Mouse (Mus musculus): Measurements from ENCODE around the gene Dnaaf3. TPM values are rescaled to one million over a fixed set of nuclear protein-coding genes. Genes with fewer than 3 reads are reported as not detected.

Dnaaf3 gene
- polyA plus RNA-seq, 1 experiment from 2014 or later: 3.5 TPM

DNA sequence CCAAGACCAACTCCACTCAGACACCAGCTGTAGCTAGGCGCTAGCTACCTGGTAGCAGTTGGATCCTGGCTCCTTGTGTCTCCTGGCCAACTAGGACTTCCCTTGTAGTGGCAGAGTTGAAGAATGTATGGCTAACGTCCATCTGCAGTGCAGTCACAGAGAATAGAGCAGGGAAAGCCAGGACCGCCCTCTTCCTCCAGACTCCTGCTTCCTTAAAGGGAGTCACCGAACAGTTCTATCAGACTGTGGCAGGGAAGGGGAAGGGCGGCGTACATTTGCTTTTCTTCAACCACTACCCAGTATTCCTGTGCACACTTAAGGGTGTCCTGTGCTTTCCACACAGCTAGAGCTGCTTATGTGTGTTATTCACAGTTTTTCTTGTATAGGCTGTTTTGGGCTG is 40.9 kb downstream of the Dnaaf3 start:
- H3K27ac ChIP-seq: 0 out of 2 replicates have a peak overlapping the region, but pooled peaks have one; percentile 7
- H3K9ac ChIP-seq: no peak overlapping the region
- ATAC-seq (replicated peaks; ENCODE audit: low FRiP score): no peak
- H3K27me3 ChIP-seq: no peaks in the 10 kb centered on the region
- H3K4me2 ChIP-seq: no peak overlapping the region
- WGBS: 78% methylated on average over 6 of the region's 6 CpGs
- H3K4me3 ChIP-seq (replicated peaks): no peak overlapping the region
- H3K9me3 ChIP-seq (replicated peaks): no peaks in the 10 kb centered on the region
- peaks cover 79% of the 10 kb centered on the region for H3K36me3 ChIP-seq
- peaks cover 16% of the 10 kb centered on the region for H3K4me1 ChIP-seq

DNA sequence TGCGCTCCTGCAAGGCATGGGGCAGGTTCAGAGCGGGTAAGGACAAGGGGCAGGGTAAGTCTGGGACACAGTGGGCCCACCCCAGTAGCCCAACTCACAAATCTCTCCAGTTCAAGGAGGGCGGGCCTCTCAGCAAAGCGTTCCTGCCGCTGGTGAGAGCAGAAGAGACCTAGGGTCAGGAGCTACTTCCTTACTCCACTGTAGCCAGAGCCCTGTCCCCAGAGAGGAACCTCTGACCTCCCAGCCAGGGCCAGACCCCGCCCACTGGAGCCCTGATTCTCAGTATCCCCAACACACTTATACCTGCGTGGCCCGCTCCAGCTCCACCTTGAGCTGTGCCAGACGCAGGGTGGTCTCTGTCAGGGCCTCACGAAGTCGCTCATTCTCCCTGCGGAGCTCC is 50.0 kb downstream of the Dnaaf3 start:
- Histone ChIP-seq H3K9ac (no peak overlapping the region), H3K9me3 (replicated peaks) (no peaks in the 10 kb centered on the region), H3K27ac (no peak overlapping the region), H3K4me2 (no peak overlapping the region), H3K4me3 (replicated peaks) (no peak overlapping the region), H3K4me1 (peaks cover 33% of the 10 kb centered on the region), H3K27me3 (no peaks in the 10 kb centered on the region), H3K36me3 (peaks cover 64% of the 10 kb centered on the region)
- no peak for ATAC-seq (replicated peaks; ENCODE audit: low FRiP score)
- 87% methylated on average over 12 of the region's 12 CpGs for WGBS

DNA sequence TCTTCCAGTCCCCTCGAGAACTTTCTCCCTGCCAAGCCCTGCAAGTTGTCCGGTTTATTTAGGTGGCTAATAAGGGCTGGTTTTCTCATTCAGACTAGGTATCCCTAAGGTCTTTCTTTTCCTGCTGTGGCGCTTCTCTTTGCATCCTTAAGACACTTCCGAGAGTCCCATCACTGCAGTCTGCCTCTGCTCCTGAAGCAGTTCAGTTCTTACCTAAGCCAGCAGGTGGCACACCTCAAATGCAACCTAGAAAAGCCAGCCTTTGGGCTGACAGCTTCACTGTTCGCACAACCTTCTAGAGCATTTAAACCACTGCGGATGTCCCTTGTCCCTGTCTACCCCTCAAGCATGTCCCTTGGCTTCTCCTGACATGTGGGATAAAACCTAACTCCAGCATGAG is 52.6 kb downstream of the Dnaaf3 start:
- H3K4me3 ChIP-seq (replicated peaks): peak overlapping the region; percentile 49; the same call in 1 of the 2 replicates
- 26% methylated on average over 6 of the region's 6 CpGs for WGBS
- H3K4me2 ChIP-seq: peak overlapping the region; percentile 86; the same call in 1 of the 2 replicates
- peaks cover 40% of the 10 kb centered on the region for H3K36me3 ChIP-seq
- ATAC-seq (replicated peaks; ENCODE audit: low FRiP score): no peak
- H3K4me1 ChIP-seq: peaks cover 27% of the 10 kb centered on the region
- peaks cover 17% of the 10 kb centered on the region for H3K27me3 ChIP-seq
- no peak overlapping the region for H3K9ac ChIP-seq
- peak overlapping the region; percentile 97; the same call in 1 of the 2 replicates for H3K27ac ChIP-seq
- no peaks in the 10 kb centered on the region for H3K9me3 ChIP-seq (replicated peaks)

DNA sequence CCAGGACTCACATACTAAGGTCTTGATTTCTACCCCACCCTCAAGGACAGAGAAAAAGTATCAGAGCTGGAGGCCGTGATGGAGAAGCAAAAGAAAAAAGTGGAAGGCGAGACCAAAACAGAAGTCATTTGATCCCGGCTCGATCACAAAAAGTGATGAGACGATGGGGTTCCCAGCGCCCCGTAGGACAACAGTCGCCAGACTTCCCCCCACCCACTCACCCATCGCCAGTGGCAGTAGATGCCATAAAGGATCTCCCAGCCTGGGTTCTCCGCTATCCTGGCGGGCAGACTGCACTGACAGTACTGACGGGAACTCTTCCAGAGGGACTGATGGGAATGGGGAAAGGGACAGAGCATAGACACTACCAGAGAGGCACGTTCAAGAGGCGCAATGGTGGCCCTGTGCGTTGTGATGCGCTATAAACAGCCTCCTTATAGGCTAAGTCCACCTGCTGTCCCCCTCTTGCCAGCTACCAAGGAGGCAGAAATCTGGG is 53.4 kb downstream of the Dnaaf3 start:
- Histone ChIP-seq H3K4me3 (replicated peaks) (peak overlapping the region; percentile 49), H3K36me3 (peaks cover 32% of the 10 kb centered on the region), H3K27ac (peak overlapping the region; percentile 97), H3K9ac (peak overlapping the region; percentile 46), H3K4me1 (peaks cover 32% of the 10 kb centered on the region), H3K4me2 (peak overlapping the region; percentile 86), H3K27me3 (peaks cover 23% of the 10 kb centered on the region), H3K9me3 (replicated peaks) (no peaks in the 10 kb centered on the region)
- ATAC-seq (replicated peaks; ENCODE audit: low FRiP score): no peak
- 2% methylated on average over 16 of the region's 16 CpGs for WGBS

DNA sequence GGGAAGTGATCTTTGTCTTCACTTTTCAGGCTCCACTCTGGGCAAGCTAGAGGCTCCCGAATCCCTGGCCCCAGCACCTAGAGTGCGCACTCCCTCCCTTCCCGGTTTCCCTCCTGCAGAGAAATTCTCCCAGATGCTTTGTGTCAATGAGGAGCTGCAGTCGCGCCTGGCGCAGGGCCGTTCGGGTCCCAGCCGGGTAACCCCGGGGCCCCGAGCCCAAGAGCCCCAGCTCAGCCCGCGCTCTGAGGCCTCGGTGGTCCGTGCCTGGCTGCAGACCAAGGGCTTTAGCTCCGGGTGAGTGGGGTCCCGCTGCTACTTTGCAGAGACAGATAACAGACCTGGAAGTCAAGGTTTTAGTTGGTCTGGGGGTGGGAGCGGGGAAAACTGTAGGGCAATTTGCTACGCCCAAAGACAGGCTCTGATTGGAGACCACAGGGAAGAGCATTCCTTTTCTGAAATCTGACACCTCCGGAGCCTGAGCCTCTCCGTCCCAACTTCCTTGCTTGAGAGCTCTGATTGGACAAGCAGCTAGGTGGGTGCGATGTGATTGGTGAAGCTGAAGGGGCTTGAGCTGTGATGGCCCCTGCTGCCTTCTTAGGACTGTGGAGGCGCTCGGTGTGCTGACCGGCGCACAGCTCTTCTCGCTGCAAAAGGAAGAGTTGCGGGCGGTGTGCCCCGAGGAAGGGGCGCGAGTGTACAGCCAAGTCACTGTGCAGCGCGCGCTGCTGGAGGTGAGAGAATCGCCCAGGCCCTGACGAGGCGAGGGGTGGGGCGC is 54.0 kb downstream of the Dnaaf3 start:
- peaks cover 30% of the 10 kb centered on the region for H3K27me3 ChIP-seq
- peak overlapping the region; percentile 97 for H3K27ac ChIP-seq
- H3K4me3 ChIP-seq (replicated peaks): peak overlapping the region; percentile 49
- peaks cover 32% of the 10 kb centered on the region for H3K4me1 ChIP-seq
- peak; percentile 98 for ATAC-seq (replicated peaks; ENCODE audit: low FRiP score)
- H3K9me3 ChIP-seq (replicated peaks): no peaks in the 10 kb centered on the region
- peaks cover 25% of the 10 kb centered on the region for H3K36me3 ChIP-seq
- H3K9ac ChIP-seq: peak overlapping the region; percentile 59
- H3K4me2 ChIP-seq: peak overlapping the region; percentile 86
- WGBS: under 1% methylated on average over 39 of the region's 39 CpGs

DNA sequence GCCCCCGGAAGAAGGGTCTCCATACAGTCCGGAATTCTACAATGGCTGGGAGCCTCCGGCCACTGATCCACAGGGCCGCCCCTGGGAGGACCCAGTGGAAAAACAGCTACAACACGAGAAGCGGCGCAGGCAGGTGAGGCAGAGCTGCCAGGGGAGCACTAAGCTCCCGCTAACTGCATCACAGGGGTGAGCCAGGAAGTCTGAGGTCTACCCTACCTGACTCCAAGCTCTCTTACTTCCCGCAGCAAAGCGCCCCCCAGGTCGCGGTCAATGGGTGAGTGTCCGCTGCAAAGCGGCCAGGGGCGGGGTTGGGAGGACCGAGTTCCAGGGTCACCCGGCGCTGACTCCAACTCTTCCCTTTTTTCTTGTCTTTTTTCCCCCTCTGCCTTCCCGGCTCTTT is 58.3 kb downstream of the Dnaaf3 start:
- no peak overlapping the region for H3K27ac ChIP-seq
- H3K4me1 ChIP-seq: peaks cover 29% of the 10 kb centered on the region
- H3K36me3 ChIP-seq: no peaks in the 10 kb centered on the region
- H3K4me3 ChIP-seq (replicated peaks): no peak overlapping the region
- ATAC-seq (replicated peaks; ENCODE audit: low FRiP score): no peak
- H3K9ac ChIP-seq: no peak overlapping the region
- no peaks in the 10 kb centered on the region for H3K9me3 ChIP-seq (replicated peaks)
- peaks cover 67% of the 10 kb centered on the region for H3K27me3 ChIP-seq
- H3K4me2 ChIP-seq: peak overlapping the region; percentile 31; the same call in 1 of the 2 replicates
- WGBS: 12% methylated on average over 19 of the region's 19 CpGs

Small RNAs within 50 kb of the gene (microRNA-seq; reads per million reads assigned to microRNA genes)
- not detected for gene Gm23577

Other genes with a start within 250 kb of the Dnaaf3 start
- 0.14 TPM in 1 of 2 replicates, not detected in the other for gene Ncr1, start 194.7 kb downstream of the Dnaaf3 start, polyA plus RNA-seq (2015; fragmentation: Nextera tagmentation; extraction: Ambion mirVana)
- 0.35 TPM in 1 of 2 replicates, not detected in the other for gene Gp6, start 134.7 kb downstream of the Dnaaf3 start, polyA plus RNA-seq (2015; fragmentation: Nextera tagmentation; extraction: Ambion mirVana)
- gene Rdh13, start 86.8 kb downstream of the Dnaaf3 start, polyA plus RNA-seq (2015; fragmentation: Nextera tagmentation; extraction: Ambion mirVana): 30.5 and 30.6 TPM in 2 replicates
- gene Eps8l1, start 71.8 kb downstream of the Dnaaf3 start, polyA plus RNA-seq (2015; fragmentation: Nextera tagmentation; extraction: Ambion mirVana): 8.9 and 9.0 TPM in 2 replicates
- 38.2 and 43.9 TPM in 2 replicates for gene Ppp1r12c, start 30.8 kb downstream of the Dnaaf3 start, polyA plus RNA-seq (2015; fragmentation: Nextera tagmentation; extraction: Ambion mirVana)
- 37.2 and 48.6 TPM in 2 replicates for gene Tnnt1, start 16.1 kb downstream of the Dnaaf3 start, polyA plus RNA-seq (2015; fragmentation: Nextera tagmentation; extraction: Ambion mirVana)
- gene Tnni3, start 8.2 kb downstream of the Dnaaf3 start, polyA plus RNA-seq (2015; fragmentation: Nextera tagmentation; extraction: Ambion mirVana): 6.6 and 6.9 TPM in 2 replicates
- 6.5 and 7.5 TPM in 2 replicates for gene Syt5, start 15.1 kb upstream of the Dnaaf3 start, polyA plus RNA-seq (2015; fragmentation: Nextera tagmentation; extraction: Ambion mirVana)
- gene Ptprh, start 71.6 kb upstream of the Dnaaf3 start, polyA plus RNA-seq (2015; fragmentation: Nextera tagmentation; extraction: Ambion mirVana): 0.08 TPM in 1 of 2 replicates, not detected in the other
- 1.5 and 1.6 TPM in 2 replicates for gene Tmem86b, start 99.0 kb upstream of the Dnaaf3 start, polyA plus RNA-seq (2015; fragmentation: Nextera tagmentation; extraction: Ambion mirVana)
- 7.4 and 7.8 TPM in 2 replicates for gene Ppp6r1, start 126.6 kb upstream of the Dnaaf3 start, polyA plus RNA-seq (2015; fragmentation: Nextera tagmentation; extraction: Ambion mirVana)
- gene Hspbp1, start 152.6 kb upstream of the Dnaaf3 start, polyA plus RNA-seq (2015; fragmentation: Nextera tagmentation; extraction: Ambion mirVana): 112 and 119 TPM in 2 replicates
- gene Brsk1, start 158.2 kb upstream of the Dnaaf3 start, polyA plus RNA-seq (2015; fragmentation: Nextera tagmentation; extraction: Ambion mirVana): 1.1 and 1.6 TPM in 2 replicates
- gene Tmem150b, start 192.8 kb upstream of the Dnaaf3 start, polyA plus RNA-seq (2015; fragmentation: Nextera tagmentation; extraction: Ambion mirVana): 0.12 TPM in 1 of 2 replicates, not detected in the other
- 79.3 and 90.8 TPM in 2 replicates for gene Kmt5c, start 207.7 kb upstream of the Dnaaf3 start, polyA plus RNA-seq (2015; fragmentation: Nextera tagmentation; extraction: Ambion mirVana)
- gene Cox6b2, start 220.6 kb upstream of the Dnaaf3 start, polyA plus RNA-seq (2015; fragmentation: Nextera tagmentation; extraction: Ambion mirVana): 68.3 and 78.0 TPM in 2 replicates
- gene Fam71e2, start 238.8 kb upstream of the Dnaaf3 start, polyA plus RNA-seq (2015; fragmentation: Nextera tagmentation; extraction: Ambion mirVana): not detected in 2 replicates